Mouse (Mus musculus): ENCODE results near the gene Rhebl1.
"Not testable (repeated sequence)": the region's sequence is repeated elsewhere in the genome, so short reads cannot be mapped to it uniquely, and the experiment has no call there.

The Rhebl1 gene

DNA sequence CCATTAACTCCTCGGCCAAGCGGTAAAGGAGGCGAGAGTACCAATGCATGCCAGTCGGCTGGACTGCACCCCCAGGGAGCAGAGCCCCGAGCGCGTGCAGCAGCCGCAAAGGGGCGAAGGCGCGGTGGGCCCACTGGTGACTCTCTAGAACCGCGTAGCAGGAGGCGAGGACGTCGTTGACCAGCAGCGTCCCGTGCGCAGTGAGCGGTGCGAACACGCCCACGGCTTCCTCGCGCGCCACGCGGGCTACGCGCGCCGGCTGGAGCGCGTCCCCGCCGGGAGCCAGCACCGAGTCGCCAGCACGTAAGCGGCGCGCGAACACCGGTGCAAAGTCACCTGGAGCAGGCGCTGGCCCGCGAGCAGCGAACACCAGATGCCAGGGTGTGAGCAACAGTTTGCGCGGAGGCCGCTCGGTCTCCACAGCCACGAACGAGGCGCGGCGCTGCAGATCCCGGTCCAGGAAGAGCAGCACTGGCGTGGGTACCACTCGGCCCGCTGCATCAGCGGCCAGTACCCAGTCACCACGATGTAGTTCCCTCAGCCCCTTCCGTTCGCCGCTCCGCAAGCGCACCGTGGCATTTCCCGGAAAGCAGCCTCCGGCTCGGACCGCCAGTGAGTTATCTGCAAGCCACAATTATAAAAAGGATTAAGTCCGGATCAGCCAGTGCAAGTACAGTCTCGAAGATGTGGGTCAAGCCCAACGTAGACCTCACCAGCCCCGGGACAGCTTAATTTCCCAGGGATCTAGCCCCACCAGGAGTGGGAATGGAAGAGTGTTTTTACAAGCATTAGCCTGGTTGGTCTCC lies at the start of gene Rhebl1:
Gene Rhebl1 (minus strand): TSS at position 601 of the 806 bp plus-strand sequence.
- no peak for DNase-seq (ENCODE audit: low read depth, low spot score)

- peak; percentile 55 for DNase-seq (ENCODE audit: low read depth, low spot score)
Measured at GRCm38 (mm10) chr15:98943133-98943532, 48.8 kb upstream of the Rhebl1 start.

DNA sequence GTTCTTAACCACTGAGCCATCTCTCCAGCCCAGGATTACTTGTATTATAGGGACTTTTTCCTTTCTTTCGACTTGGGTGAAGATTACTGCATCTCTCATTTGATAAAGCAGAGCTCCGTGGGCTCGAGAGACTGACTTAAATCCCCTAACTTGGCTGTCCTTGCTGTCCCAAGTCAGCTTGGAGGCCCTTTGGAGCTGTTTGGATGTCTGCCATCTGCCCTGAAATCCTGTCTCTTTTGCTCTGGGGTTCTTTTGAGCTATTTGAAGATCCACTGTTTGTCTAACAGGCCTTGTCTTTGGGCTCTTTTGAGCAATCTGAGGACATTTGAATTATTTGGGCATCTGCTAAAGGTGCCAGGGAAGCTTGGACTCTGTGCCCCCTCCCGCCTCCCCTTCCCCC lies 47.7 kb upstream of the Rhebl1 start:
- DNase-seq (ENCODE audit: low read depth, low spot score): no peak

- no peak for DNase-seq (ENCODE audit: low read depth, low spot score)
Measured at GRCm38 (mm10) chr15:98941539-98941938, 47.2 kb upstream of the Rhebl1 start.

DNA sequence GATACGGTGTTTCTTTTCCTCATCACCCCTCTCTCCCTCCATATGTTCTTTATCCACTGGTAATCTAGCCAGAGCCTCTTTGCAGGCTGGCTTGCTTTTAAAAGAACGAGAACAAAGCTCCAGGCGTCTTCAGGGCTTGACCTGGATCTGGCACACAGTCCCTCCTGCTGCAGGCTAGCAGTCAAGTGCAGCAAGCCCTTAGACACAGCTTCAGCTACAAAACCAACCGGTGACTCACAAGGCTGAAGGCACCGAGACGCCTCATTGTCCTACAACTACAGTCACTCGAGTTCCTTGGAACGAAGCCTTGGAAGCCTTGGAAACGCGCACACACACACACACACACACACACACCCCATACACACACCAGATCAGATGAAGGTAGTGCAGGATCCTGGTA lies 46.5 kb upstream of the Rhebl1 start:
- DNase-seq (ENCODE audit: low read depth, low spot score): no peak

DNA sequence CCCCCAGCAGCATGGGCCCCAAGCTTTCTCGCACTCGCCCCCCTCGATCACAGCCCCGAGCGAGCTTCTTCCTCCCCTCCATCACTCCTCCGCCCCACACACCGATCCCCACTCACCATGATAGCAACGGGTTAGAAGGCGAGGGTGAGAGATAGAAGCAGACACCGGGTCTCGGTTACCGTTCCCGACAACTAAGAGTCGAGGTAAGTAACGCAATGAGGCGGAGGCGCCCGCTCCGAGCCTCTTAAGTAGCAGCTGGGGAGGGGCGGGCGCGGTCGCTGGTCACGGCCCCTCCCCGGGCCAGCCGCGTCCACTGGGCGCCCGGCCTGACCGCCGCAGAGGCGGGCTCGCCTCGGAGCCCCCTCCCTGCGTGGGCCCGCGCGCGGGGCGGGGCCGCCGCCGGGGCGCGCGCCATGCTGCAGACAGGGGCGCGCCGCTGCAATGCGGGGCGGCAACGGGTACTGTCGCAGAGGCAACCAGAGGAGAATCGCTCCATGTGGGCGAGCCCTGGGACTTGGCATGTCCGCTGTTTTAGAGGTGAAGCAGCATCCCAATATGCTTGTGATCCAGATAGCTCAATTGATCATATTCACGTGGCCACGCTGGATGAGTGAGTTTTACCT lies 40.0 kb upstream of the Rhebl1 start, which contains the start of gene Tuba1b:
Gene Tuba1b (minus strand): TSS at position 349 of the 623 bp plus-strand sequence.
- peak; percentile 84 for DNase-seq (ENCODE audit: low read depth, low spot score)

DNA sequence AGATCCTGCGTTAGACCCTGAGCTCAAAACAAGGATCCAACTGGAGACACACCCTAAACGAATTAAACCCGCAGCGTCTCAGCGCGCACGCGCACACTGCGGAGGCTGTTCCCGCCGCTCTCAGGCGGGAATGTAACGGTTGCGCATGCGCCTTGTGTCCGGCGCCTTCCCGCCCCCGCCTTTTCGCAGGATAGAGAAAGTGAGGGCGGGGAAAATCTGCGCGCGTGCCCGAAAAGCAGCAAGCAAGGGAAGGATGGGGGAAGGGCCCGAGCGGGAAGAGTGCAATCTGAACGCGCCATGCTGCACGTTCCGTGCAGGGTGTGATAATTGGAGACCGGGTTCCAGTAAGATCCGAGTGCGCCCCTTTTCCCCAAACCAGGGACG lies 39.5 kb upstream of the Rhebl1 start:
- DNase-seq (ENCODE audit: low read depth, low spot score): peak; percentile 98

DNA sequence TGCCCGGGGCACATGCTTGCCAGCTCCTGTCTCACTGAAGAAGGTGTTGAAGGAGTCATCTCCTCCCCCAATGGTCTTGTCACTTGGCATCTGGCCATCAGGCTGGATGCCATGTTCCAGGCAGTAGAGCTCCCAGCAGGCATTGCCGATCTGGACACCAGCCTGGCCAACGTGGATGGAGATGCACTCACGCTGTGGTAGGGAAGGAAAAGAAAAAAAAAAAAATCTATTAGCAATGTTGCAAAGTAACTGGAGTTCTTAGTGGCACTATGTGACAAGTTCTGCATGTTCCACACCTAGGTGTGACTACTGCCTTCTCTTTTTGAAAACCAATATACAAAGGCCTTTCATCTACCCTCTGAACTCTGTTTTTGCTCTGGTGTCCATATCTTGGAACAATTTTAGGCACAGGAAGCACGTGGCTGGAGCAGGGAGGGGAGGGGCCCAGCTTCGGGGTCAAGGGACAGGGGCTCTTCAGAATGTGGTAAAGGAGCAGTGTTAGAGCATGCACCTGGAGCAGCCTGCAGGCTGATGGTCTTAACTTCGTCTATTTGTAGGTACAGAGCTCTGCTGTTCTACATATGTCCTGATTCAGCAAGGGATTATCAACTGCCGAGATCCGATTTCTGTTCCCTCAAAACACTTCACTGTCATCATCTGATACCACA lies 38.8 kb upstream of the Rhebl1 start:
- peak; percentile 41 for DNase-seq (ENCODE audit: low read depth, low spot score)

DNA sequence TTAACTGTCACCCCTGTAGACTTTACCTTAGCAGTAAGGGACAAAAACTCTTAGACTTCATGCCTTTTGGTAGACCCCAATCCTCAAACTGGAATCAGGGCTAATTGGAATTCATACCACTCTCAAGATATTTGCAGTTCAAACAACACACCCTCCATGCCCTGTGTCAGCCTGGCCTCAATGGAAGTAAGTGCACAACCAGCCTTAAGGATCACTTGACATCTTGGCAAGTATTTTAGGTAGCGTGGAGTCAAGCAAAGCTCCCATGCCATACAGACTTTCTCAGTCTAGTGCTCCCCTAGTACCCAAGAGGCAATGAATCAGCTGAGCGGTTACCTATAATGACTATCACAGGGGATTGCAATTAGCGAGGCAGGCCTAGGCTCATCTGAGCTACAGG lies 36.7 kb upstream of the Rhebl1 start:
- DNase-seq (ENCODE audit: low read depth, low spot score): no peak

DNA sequence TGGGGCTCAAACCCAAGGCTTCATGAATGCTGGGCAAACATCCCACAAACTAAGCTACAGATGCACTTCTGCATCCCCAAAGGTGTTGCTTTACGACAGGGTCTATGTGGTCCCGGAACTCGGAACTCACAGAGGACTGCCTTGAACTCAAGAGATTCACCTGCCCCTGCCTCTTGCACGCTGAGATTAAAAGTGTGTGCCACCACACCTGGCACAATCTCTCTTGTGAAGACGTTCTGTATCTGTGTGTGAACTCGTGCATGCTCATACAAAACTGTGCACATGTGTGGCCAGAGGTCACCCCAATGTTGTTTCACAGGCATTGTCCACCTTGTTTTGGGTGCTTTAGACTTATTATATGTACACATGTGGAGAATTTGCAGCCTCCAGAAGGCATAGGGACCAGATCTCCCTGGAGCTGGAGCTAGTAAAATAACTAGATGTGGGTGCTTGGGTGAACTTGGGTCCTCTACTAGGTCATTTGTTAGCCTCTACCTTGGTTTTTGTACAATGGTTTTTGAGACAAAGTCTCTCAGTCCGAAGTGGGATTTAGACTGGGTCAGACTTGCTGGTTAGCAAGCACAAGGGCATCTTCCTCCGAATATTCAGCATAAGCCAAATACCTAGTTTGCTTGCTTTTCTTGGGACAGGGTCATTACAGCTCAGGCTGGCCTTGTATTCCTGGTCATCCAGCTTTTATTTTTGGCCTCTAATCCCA lies 35.8 kb upstream of the Rhebl1 start:
- peak; percentile 48 for DNase-seq (ENCODE audit: low read depth, low spot score)

DNA sequence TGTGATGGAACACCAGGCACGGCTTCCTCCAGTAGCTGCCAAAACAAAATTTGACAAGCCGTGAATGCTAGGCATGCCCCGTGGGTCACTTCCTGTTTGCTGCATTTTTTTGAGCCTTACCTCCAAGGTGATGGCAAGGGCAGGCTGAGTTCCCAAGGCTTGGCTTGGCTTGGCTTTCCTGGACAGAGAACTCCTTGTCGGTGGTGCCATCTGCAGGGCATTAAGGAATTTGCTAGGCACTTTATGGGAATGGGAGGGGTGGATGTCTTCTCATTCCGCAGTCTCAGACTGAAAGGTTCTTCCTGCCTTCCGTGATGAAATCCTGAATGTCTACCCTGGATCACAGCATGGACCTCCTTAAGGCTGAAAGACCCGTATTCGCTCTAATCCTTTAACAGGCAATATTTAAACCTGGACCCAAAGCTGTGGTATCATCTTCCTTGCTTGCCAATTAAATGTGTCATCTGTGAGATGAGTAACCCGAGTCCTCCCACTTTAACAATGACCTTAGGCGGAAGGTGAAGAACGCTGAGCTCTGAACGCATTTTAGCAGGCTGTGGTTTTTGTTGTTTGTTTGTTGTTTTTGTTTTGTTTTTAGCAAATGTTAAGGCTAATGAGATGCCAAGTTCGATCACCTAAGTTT lies 34.4 kb upstream of the Rhebl1 start:
- peak; percentile 95 for DNase-seq (ENCODE audit: low read depth, low spot score)

DNA sequence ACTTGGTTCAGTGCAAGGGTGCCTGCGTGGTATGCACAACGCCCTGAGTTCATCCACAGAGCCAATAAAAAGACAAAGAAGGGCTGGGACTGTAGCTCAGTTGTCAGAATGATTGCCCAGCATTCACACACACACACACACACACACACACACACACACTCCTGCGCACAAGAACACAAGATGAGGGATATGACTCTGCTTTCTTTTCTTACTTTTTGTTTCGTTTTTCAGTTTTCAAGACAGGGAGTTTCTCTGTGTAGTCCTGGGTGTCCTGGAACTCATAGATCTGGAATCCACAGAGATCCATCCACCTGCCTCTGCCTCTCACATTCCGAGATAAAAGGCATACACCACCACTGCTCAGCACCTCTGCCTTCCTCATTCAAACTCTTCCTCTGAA lies 33.2 kb upstream of the Rhebl1 start:
- DNase-seq (ENCODE audit: low read depth, low spot score): no peak

GRCm38 (mm10) chr15:98924682-98925081 lies 30.3 kb upstream of the Rhebl1 start:
- DNase-seq (ENCODE audit: low read depth, low spot score): no peak

DNA sequence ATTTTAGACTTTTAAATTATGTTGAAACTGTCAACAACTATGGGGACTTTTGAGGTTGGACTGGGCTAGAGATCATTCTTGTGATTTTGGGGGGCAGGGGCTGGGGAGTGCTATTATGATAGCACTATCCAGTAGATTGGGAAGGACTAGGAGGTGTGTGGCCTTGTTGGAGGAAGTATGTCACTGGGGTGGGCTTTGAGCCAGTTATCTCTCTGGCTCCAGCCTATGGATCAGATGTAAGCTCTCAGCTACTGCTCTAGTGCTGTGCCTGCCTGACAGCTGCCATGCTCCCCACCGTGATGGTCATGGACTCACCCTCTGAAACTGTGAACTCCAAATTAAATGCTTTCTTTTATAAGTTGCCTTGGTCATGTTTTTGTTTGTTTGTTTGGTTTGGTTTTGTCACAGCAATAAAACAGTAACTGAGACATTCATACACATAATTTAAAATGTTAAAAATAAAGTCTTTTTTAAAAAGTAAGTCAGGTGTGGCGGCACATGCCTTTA lies 28.7 kb upstream of the Rhebl1 start:
- DNase-seq (ENCODE audit: low read depth, low spot score): no peak

DNA sequence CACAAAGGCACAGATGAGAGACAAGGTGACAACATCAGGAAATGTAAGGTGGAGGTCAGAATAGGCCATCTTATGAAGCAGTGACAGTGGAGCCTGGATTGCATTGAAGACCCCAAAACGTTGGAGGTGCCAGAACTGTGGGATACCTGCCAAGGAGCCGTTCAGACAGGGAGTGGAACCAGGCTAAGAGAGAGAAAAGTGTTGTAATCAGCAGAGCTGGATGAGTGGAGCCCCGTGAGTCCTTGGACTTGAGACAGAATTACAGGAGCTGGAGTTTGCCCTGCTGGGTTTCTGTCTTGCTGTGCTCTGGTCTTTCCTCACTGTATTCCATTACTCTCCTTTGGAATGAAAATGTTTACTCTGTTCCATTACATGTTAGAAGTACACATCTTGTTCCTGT lies 28.2 kb upstream of the Rhebl1 start:
- no peak for DNase-seq (ENCODE audit: low read depth, low spot score)

GRCm38 (mm10) chr15:98921510-98921909 lies 27.2 kb upstream of the Rhebl1 start:
- peak; percentile 28 for DNase-seq (ENCODE audit: low read depth, low spot score)

DNA sequence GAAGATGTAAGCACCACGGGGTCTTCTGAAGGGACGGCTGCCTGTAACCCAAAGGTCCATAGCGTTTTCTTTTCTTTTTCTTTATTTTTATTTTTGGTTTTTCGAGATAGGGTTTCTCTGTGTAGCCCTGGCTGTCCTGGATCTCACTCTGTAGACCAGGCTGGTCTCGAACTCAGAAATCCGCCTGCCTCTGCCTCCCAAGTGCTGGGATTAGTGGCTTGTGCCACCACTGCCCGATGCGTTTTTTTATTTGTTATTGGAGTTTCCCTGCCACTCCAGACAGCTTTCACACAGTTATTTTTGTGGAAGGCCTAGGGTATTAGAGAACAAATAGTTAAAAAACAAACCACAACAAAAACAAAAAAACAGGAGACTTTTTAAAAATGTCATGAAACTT lies 24.2 kb upstream of the Rhebl1 start:
- not testable (repeated sequence) for DNase-seq (ENCODE audit: low read depth, low spot score)

DNA sequence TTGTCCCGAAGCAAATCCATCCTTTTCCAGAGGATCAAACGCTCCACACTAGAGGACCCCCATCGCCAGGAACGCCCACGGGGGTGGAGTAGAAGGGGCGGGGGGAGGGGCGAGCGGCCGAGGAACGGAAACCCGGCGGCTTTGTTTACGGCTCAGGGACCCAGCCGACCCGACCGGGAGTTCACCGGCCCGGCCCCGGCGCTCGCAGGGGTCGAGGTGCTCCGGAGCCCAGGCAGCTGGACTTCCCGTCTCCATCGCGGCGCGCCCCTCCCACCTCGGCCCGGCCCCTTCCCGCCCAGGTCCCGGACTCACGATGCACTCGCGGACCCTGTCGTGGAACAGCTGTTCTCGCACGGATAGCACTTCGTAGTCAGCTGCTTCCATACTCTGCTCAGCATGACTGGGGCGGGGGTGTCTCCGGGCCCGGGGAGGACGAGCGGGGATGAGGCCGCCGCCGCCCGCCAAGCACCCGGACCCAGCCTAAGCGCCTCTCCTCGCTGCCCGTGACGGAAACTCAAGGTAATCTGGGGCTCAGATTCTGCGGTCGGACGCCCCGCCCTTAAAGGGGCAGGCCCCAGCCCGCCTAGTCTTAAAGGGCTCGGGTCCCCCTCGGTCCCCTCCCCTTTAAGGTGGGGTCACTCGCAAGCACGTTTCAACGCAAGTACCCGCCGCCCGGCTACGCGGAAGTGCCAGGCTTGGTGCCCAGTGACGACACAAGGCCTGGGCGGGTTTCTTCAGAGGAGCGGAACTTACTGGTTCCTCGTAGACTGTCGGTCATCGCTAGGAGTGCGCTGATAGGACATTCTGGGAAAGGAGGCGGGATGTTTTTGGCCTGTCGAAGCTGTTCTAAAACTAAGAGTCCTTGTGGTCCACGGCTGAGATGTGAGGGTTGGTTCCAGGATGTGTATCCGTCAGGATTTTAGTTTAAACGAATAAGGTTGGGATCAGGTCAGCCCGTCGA lies 23.5 kb upstream of the Rhebl1 start, which contains the start of gene Lmbr1l:
Gene Lmbr1l (minus strand): TSS at position 694 of the 961 bp plus-strand sequence.
- DNase-seq (ENCODE audit: low read depth, low spot score): peak; percentile 100

DNA sequence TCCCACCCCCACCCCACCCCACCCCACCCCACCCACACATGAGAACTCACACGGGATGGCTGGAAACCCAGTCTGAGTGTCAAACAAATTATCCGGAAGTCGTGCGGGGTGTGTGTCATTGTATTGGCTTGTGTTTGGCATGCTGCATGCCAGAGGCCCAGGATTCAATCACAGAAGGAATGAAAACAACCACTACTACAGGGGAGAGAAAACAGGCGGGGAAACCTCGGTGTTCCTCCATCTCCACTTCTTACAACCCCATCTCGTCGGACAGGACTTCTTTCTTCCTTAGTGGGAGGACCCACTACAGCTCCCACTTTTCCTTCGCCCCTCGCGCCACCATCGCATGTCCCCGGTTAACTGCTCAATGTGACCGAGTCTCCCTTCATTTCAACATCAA lies 22.8 kb upstream of the Rhebl1 start:
- DNase-seq (ENCODE audit: low read depth, low spot score): no peak

DNA sequence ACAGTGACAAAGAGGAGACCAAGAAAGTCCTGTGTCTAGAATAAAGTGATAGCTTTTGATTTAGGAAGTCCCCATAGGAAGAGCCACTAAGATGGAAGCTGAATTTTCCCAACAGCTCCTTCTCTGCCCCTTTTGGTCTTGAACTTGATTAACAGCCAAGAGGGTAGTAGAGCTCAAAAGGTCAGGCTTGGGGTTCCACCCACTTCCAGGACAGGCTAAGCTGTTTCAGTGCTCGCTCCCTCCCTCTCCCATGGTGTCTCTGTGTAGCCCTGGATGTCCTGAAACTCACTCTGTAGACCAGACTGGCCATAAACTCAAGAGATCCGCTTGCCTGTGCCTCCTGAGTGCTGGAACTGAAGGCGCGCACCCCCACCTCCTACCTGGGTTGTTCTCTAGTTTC lies 21.7 kb upstream of the Rhebl1 start:
- no peak for DNase-seq (ENCODE audit: low read depth, low spot score)

Data from ES-CJ7 (cell line).